Mouse (Mus musculus): Measurements from ENCODE around the gene Themis2. TPM values are rescaled to one million over a fixed set of nuclear protein-coding genes. Genes with fewer than 3 reads are reported as not detected.
"Not testable (repeated sequence)": the region's sequence is repeated elsewhere in the genome, so short reads cannot be mapped to it uniquely, and the experiment has no call there.

Gene Themis2
- polyA plus RNA-seq, 1 experiment, result 4.9 TPM

- no peak for TF ChIP-seq CTCF (IDR thresholded peaks at IDR 0.05; ENCODE audit: extremely low read depth, insufficient read length, insufficient replicate concordance, low read depth, low read length)
- TF ChIP-seq POLR2A (IDR thresholded peaks at IDR 0.05; ENCODE audit: low read depth, low read length), result peak; percentile 9; the same call in 1 of the 2 replicates
- WGBS, result under 1% methylated on average over 71 of the region's 71 CpGs
- peak within 1 kb of the TSS; percentile 15; the same call in 1 of the 2 replicates for H3K27ac ChIP-seq (ENCODE audit: insufficient read depth, low read depth, low read length)
These were observed 28.0 kb downstream of the Themis2 start, which contains the start of gene Rpa2 for GRCm38 (mm10) chr4:132767914-132768876. Gene Rpa2 (plus strand): TSS chr4:132768332.

GRCm38 (mm10) chr4:132763125-132763524 lies 33.1 kb downstream of the Themis2 start:
- H3K27ac ChIP-seq (ENCODE audit: insufficient read depth, low read depth, low read length), result peak overlapping the region; percentile 80
- not testable (repeated sequence) for H3K4me3 ChIP-seq (ENCODE audit: low read depth, low read length); H3K27me3 ChIP-seq (ENCODE audit: control insufficient read depth, insufficient read depth, low read length); H3K36me3 ChIP-seq (ENCODE audit: control insufficient read depth, insufficient read depth, low read length)
- peak; percentile 37; the same call in 1 of the 2 replicates for TF ChIP-seq CTCF (IDR thresholded peaks at IDR 0.05; ENCODE audit: extremely low read depth, insufficient read length, insufficient replicate concordance, low read depth, low read length)
- H3K4me1 ChIP-seq (ENCODE audit: control insufficient read depth, insufficient read depth, insufficient read length, low read length), result peaks cover 21% of the 10 kb centered on the region
- WGBS, result 81% methylated on average over 3 of the region's 3 CpGs

More at GRCm38 (mm10) chr4:132767914-132768876, 28.0 kb downstream of the Themis2 start, which contains the start of gene Rpa2:
- peaks cover 18% of the 10 kb centered on the region for H3K36me3 ChIP-seq (ENCODE audit: control insufficient read depth, insufficient read depth, low read length)
- H3K4me3 ChIP-seq (ENCODE audit: low read depth, low read length), result peak within 1 kb of the TSS; percentile 89
- H3K4me1 ChIP-seq (ENCODE audit: control insufficient read depth, insufficient read depth, insufficient read length, low read length), result peaks cover 4% of the 10 kb centered on the region; the same call in 1 of the 2 replicates
- no peaks in the 10 kb centered on the region for H3K27me3 ChIP-seq (ENCODE audit: control insufficient read depth, insufficient read depth, low read length)

DNA sequence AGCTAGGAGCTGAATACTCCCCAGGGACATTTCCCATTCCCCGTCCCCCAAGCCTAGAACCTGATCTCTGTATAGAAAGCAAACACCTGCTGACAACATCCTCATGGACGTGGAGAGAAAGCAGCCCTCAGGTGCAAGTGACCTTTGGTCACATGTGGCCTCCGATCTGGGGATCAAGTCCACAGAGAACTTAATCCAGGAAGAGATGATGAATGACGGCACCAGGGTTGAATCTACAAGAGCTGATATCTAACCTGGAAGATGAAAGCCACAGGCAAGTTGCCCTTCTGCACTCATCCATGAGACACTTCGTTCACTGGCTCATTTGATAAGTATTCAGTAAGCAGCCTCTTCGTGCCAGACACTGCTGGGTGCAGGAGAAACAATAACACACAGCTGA lies 33.6 kb downstream of the Themis2 start:
- Histone ChIP-seq H3K4me1 (ENCODE audit: control insufficient read depth, insufficient read depth, insufficient read length, low read length) (peaks cover 21% of the 10 kb centered on the region), H3K36me3 (ENCODE audit: control insufficient read depth, insufficient read depth, low read length) (no peaks in the 10 kb centered on the region), H3K4me3 (ENCODE audit: low read depth, low read length) (no peak overlapping the region), H3K27ac (ENCODE audit: insufficient read depth, low read depth, low read length) (peak overlapping the region; percentile 97), H3K27me3 (ENCODE audit: control insufficient read depth, insufficient read depth, low read length) (no peaks in the 10 kb centered on the region)
- 25% methylated on average over 6 of the region's 6 CpGs for WGBS
- TF ChIP-seq POLR2A (IDR thresholded peaks at IDR 0.05; ENCODE audit: low read depth, low read length), result no peak
- TF ChIP-seq CTCF (IDR thresholded peaks at IDR 0.05; ENCODE audit: extremely low read depth, insufficient read length, insufficient replicate concordance, low read depth, low read length), result no peak

DNA sequence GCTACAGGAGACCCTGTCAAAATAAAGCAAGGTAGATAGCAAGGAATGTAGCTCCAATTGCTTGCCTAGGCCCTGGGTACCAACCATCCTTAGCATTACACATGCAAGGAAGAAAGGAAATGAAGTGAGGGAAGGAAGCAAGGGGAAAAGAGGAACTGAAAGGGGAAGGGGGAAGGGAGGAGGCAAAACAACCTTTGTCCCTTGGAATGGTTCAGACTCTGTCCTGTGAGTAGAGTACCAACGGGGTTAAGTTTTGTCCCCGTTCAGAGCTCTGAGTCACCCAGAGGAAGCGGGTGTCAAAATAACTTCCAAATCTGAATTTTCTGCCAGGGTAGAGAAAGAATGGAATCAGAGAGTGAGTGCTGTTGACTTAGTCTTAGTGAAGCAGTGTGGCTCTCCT lies 35.9 kb downstream of the Themis2 start:
- no peaks in the 10 kb centered on the region for H3K36me3 ChIP-seq (ENCODE audit: control insufficient read depth, insufficient read depth, low read length)
- no peak overlapping the region for H3K4me3 ChIP-seq (ENCODE audit: low read depth, low read length)
- 15% methylated on average over 3 of the region's 3 CpGs for WGBS
- H3K4me1 ChIP-seq (ENCODE audit: control insufficient read depth, insufficient read depth, insufficient read length, low read length), result peaks cover 21% of the 10 kb centered on the region
- H3K27ac ChIP-seq (ENCODE audit: insufficient read depth, low read depth, low read length), result peak overlapping the region; percentile 97
- H3K27me3 ChIP-seq (ENCODE audit: control insufficient read depth, insufficient read depth, low read length), result no peaks in the 10 kb centered on the region
- no peak for TF ChIP-seq CTCF (IDR thresholded peaks at IDR 0.05; ENCODE audit: extremely low read depth, insufficient read length, insufficient replicate concordance, low read depth, low read length)
- no peak for TF ChIP-seq POLR2A (IDR thresholded peaks at IDR 0.05; ENCODE audit: low read depth, low read length)

DNA sequence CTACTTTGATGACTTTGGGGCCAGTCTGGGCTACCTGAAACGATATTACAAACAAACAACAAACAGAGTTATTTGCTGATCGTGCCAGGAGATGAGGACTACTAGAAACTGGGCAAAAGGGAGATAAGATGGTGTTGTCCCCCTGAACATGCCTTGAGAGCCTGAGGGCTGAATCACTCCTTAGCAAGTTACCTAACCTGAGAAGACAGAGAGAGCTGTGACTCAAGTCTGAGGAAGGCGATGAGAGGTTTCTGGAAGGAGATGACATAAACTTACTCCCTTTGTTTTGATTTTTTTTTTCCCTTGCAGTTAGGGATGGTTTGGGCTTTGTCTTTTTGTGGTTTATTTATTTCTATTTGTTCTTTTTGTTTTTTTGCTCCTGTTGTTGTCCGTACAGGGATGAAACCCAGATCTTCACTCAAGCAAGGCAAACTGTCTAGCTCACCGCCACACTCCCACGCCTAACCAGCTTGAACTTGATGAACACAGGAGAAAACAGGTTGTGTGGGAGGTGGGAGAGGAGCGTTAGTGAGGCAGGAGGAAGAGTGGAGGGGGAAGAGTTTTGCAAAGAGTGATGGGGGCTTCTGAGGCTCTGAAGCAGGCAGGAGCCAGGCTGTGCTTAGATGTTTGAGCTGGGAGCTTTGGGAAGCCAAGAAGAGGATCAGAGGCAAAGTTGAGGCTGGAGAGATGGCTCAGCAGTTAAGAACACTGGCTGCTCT lies 38.4 kb downstream of the Themis2 start:
- no peaks in the 10 kb centered on the region for H3K36me3 ChIP-seq (ENCODE audit: control insufficient read depth, insufficient read depth, low read length)
- H3K27me3 ChIP-seq (ENCODE audit: control insufficient read depth, insufficient read depth, low read length), result no peaks in the 10 kb centered on the region
- peaks cover 19% of the 10 kb centered on the region for H3K4me1 ChIP-seq (ENCODE audit: control insufficient read depth, insufficient read depth, insufficient read length, low read length)
- TF ChIP-seq CTCF (IDR thresholded peaks at IDR 0.05; ENCODE audit: extremely low read depth, insufficient read length, insufficient replicate concordance, low read depth, low read length) (no peak), POLR2A (IDR thresholded peaks at IDR 0.05; ENCODE audit: low read depth, low read length) (no peak)
- peak overlapping the region; percentile 6; the same call in 1 of the 2 replicates for H3K27ac ChIP-seq (ENCODE audit: insufficient read depth, low read depth, low read length)
- H3K4me3 ChIP-seq (ENCODE audit: low read depth, low read length), result no peak overlapping the region
- 71% methylated on average over 7 of the region's 7 CpGs for WGBS

- peak within 1 kb of the TSS; percentile 68 for H3K4me3 ChIP-seq (ENCODE audit: low read depth, low read length)
- 1% methylated on average over 22 of the region's 22 CpGs for WGBS
- peak within 1 kb of the TSS; percentile 18; the same call in 1 of the 2 replicates for H3K27ac ChIP-seq (ENCODE audit: insufficient read depth, low read depth, low read length)
- no peaks in the 10 kb centered on the region for H3K27me3 ChIP-seq (ENCODE audit: control insufficient read depth, insufficient read depth, low read length)
- H3K36me3 ChIP-seq (ENCODE audit: control insufficient read depth, insufficient read depth, low read length), result no peaks in the 10 kb centered on the region
- TF ChIP-seq POLR2A (IDR thresholded peaks at IDR 0.05; ENCODE audit: low read depth, low read length) (peak; percentile 70; the same call in 1 of the 2 replicates), CTCF (IDR thresholded peaks at IDR 0.05; ENCODE audit: extremely low read depth, insufficient read length, insufficient replicate concordance, low read depth, low read length) (peak; percentile 51; the same call in 1 of the 2 replicates)
- peaks cover 17% of the 10 kb centered on the region for H3K4me1 ChIP-seq (ENCODE audit: control insufficient read depth, insufficient read depth, insufficient read length, low read length)
These were observed 39.2 kb downstream of the Themis2 start, which contains the start of gene Smpdl3b for GRCm38 (mm10) chr4:132756974-132757373. Gene Smpdl3b (minus strand): TSS chr4:132757252.
